Comparison of ENCODE assay signal across 8 mouse cellular contexts in the genomic region with DNA sequence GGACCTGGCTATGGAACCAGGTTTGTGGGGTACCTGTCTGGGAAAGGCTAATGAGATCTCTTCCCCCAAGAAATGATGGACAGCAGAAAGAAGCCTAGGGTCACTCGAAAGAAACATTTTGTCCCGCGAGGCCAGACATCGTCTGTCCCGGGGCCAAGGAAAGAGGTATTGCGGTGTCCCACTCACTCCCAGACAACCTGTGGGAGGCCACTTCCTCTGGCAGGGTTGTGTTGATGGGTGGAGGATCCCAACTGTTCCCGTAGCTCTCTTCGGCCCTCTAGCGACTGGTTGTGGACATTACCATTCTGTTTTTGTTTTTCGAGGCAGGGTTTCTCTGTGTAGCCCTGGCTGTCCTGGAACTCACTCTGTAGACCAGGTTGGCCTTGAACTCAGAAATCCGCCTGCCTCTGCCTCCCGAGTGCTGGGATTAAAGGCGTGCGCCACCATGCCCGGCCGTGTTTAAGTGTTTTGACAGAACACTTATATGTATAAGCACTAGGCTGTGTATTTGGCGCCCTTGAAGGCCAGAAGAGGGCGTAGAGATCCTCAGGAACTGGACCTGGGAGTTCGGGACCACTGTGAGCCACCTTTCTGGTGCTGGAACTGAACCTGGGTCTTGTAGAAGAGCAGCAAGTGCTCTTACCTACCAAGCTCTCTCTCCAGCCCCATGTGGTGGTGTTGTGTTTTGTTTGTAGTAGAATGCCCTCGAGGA. TPM values are rescaled to one million over a fixed set of nuclear protein-coding genes. Genes with fewer than 3 reads are reported as not detected.
DNase-seq lines count a peak whose midpoint lies in the region; ATAC-seq and TF ChIP-seq lines count a peak whose summit lies in the region.

No protein-coding gene starts in this region.

- peaks cover 15 to 35% of the 10 kb centered on the region in 2 experiments for H3K36me3 ChIP-seq in CH12.LX (replicated peaks in 1 of 2; ENCODE audit: control insufficient read depth in 1 of 2, insufficient read depth in 1 of 2, low read length in 1 of 2)
- H3K36me3 ChIP-seq in embryonic facial prominence, embryonic 12.5 days = peaks cover 28% of the 10 kb centered on the region
- H3K36me3 ChIP-seq in heart, embryonic 10.5 days = peaks cover 19% of the 10 kb centered on the region
- peaks cover 42% of the 10 kb centered on the region for H3K36me3 ChIP-seq in liver, embryonic 14.5 days (replicated peaks; ENCODE audit: control insufficient read depth, insufficient read depth, low read depth)
- H3K36me3 ChIP-seq in neural tube, embryonic 11.5 days (ENCODE audit: control insufficient read depth, insufficient read depth, low read length) = peaks cover 7% of the 10 kb centered on the region
- H3K36me3 ChIP-seq in testis, adult 2 months (ENCODE audit: control insufficient read depth, insufficient read depth, low read length) = peaks cover 2% of the 10 kb centered on the region; the same call in 1 of the 2 replicates

- peak; percentile 80 for DNase-seq in CH12.LX (ENCODE audit: extremely low read depth)
- DNase-seq in adrenal gland, postnatal 36 days = peak; percentile 61 to 77
- DNase-seq in heart, embryonic 10.5 days (ENCODE audit: low spot score) = peak; percentile 92
- peak; percentile 64 to 77 for DNase-seq in kidney, adult 8-10 months
- peak; percentile 83 to 92 (median 86) for DNase-seq in liver, embryonic 14.5 days (ENCODE audit: low read depth in 3 of 3, low spot score in 3 of 3)
- DNase-seq in neural tube, embryonic 11.5 days (ENCODE audit: low spot score) = peak; percentile 75

- peaks cover 5 to 32% of the 10 kb centered on the region in 2 experiments for H3K4me1 ChIP-seq in CH12.LX (ENCODE audit: control insufficient read depth in 1 of 2, insufficient read depth in 2 of 2)
- H3K4me1 ChIP-seq in embryonic facial prominence, embryonic 12.5 days = peaks cover 37% of the 10 kb centered on the region
- H3K4me1 ChIP-seq in heart, embryonic 10.5 days = peaks cover 80% of the 10 kb centered on the region
- H3K4me1 ChIP-seq in liver, embryonic 14.5 days (replicated peaks; ENCODE audit: control insufficient read depth in 2 of 2, insufficient read depth in 2 of 2, low read length in 1 of 2) = peaks cover 49 to 57% of the 10 kb centered on the region in 2 experiments
- H3K4me1 ChIP-seq in neural tube, embryonic 11.5 days (ENCODE audit: control insufficient read depth, insufficient read depth, low read length) = peaks cover 33% of the 10 kb centered on the region
- H3K4me1 ChIP-seq in testis, adult 2 months (ENCODE audit: control insufficient read depth, insufficient read depth, low read length) = peaks cover 26% of the 10 kb centered on the region

- 0 out of 2 replicates have a peak, but pooled peaks have one; percentile 10 for ATAC-seq in embryonic facial prominence, embryonic 12.5 days (ENCODE audit: insufficient number of reproducible peaks, insufficient read depth, low FRiP score, low TSS enrichment)
- ATAC-seq in liver, embryonic 14.5 days (ENCODE audit: insufficient read depth) = peak; percentile 78
- ATAC-seq in neural tube, embryonic 11.5 days (ENCODE audit: insufficient read depth, low FRiP score, low TSS enrichment) = 0 out of 2 replicates have a peak, but pooled peaks have one; percentile 27

- TF ChIP-seq RAD21 in CH12.LX (IDR thresholded peaks at IDR 0.05; ENCODE audit: low read depth, low read length) = peak; percentile 78

- TF ChIP-seq EP300 in CH12.LX (IDR thresholded peaks at IDR 0.05; ENCODE audit: low read length) = no peak
- TF ChIP-seq EP300 in liver, embryonic 14.5 days (IDR thresholded peaks at IDR 0.05; ENCODE audit: low read depth) = no peak

- no peaks in the 10 kb centered on the region for H3K79me2 ChIP-seq in CH12.LX (replicated peaks; ENCODE audit: control insufficient read depth, extremely low read depth, insufficient read depth, poor library complexity, severe bottlenecking)

- 0 out of 2 replicates have a peak, but pooled peaks have one; percentile 14 for TF ChIP-seq POLR2A in CH12.LX (IDR thresholded peaks at IDR 0.05; ENCODE audit: low read depth, low read length)
- no peak for TF ChIP-seq POLR2A in testis, adult 2 months (IDR thresholded peaks at IDR 0.05; ENCODE audit: control insufficient read depth, low read depth, low read length)

- TF ChIP-seq CTCF in CH12.LX (conservative IDR thresholded peaks at IDR 0.05 in 1 of 2, IDR thresholded peaks at IDR 0.05 in 1 of 2; ENCODE audit: low read depth in 2 of 2, low read length in 2 of 2) = peak; percentile 66 to 82
- TF ChIP-seq CTCF in liver, embryonic 14.5 days (IDR thresholded peaks at IDR 0.05; ENCODE audit: low read depth) = peak; percentile 93
- TF ChIP-seq CTCF in testis, adult 2 months (IDR thresholded peaks at IDR 0.05; ENCODE audit: control insufficient read depth, insufficient read depth, insufficient replicate concordance, low read depth, low read length) = peak; percentile 76; the same call in 1 of the 2 replicates

- H3K9ac ChIP-seq in CH12.LX (ENCODE audit: insufficient read depth, low read depth) = no peak overlapping the region
- peak overlapping the region; percentile 60; the same call in 1 of the 2 replicates for H3K9ac ChIP-seq in embryonic facial prominence, embryonic 12.5 days
- H3K9ac ChIP-seq in liver, embryonic 14.5 days (replicated peaks) = peak overlapping the region; percentile 90
- H3K9ac ChIP-seq in neural tube, embryonic 11.5 days (ENCODE audit: low read length) = no peak overlapping the region

- H3K27me3 ChIP-seq in CH12.LX (replicated peaks) = peaks cover 44% of the 10 kb centered on the region
- peaks cover 51% of the 10 kb centered on the region for H3K27me3 ChIP-seq in embryonic facial prominence, embryonic 12.5 days
- peaks cover 62% of the 10 kb centered on the region for H3K27me3 ChIP-seq in heart, embryonic 10.5 days (ENCODE audit: insufficient read depth, poor library complexity, severe bottlenecking)
- H3K27me3 ChIP-seq in liver, embryonic 14.5 days (ENCODE audit: control insufficient read depth, insufficient read depth, low read length) = peaks cover 24% of the 10 kb centered on the region
- peaks cover 46% of the 10 kb centered on the region for H3K27me3 ChIP-seq in neural tube, embryonic 11.5 days (ENCODE audit: control insufficient read depth, insufficient read depth, low read length)
- 0 out of 2 replicates have a peak, but pooled peaks cover 2% of the 10 kb centered on the region for H3K27me3 ChIP-seq in testis, adult 2 months (ENCODE audit: control insufficient read depth, insufficient read depth, low read length)

- H3K4me2 ChIP-seq in CH12.LX (ENCODE audit: insufficient read depth, low read depth, poor library complexity, severe bottlenecking) = peak overlapping the region; percentile 89
- peak overlapping the region; percentile 97 for H3K4me2 ChIP-seq in embryonic facial prominence, embryonic 12.5 days (replicated peaks)
- H3K4me2 ChIP-seq in liver, embryonic 14.5 days (ENCODE audit: low read depth) = peak overlapping the region; percentile 99
- peak overlapping the region; percentile 83 for H3K4me2 ChIP-seq in neural tube, embryonic 11.5 days (ENCODE audit: low read depth)

- no peaks in the 10 kb centered on the region for H3K9me3 ChIP-seq in CH12.LX (replicated peaks; ENCODE audit: low read length)
- no peaks in the 10 kb centered on the region for H3K9me3 ChIP-seq in embryonic facial prominence, embryonic 12.5 days
- H3K9me3 ChIP-seq in heart, embryonic 10.5 days = no peaks in the 10 kb centered on the region
- no peaks in the 10 kb centered on the region for H3K9me3 ChIP-seq in liver, embryonic 14.5 days (ENCODE audit: control insufficient read depth, low read length)
- no peaks in the 10 kb centered on the region for H3K9me3 ChIP-seq in neural tube, embryonic 11.5 days (ENCODE audit: control insufficient read depth, low read length)

- peak overlapping the region in 1 of 3 experiments; percentile 61 for H3K4me3 ChIP-seq in CH12.LX (replicated peaks in 1 of 3; ENCODE audit: low read depth in 2 of 3, low read length in 2 of 3, poor library complexity in 1 of 3)
- peak overlapping the region; percentile 55 for H3K4me3 ChIP-seq in embryonic facial prominence, embryonic 12.5 days
- H3K4me3 ChIP-seq in heart, embryonic 10.5 days = peak overlapping the region; percentile 72
- peak overlapping the region; percentile 68 to 73 for H3K4me3 ChIP-seq in liver, embryonic 14.5 days (ENCODE audit: insufficient read depth in 1 of 2, low read depth in 2 of 2, low read length in 2 of 2)
- H3K4me3 ChIP-seq in neural tube, embryonic 11.5 days (ENCODE audit: low read depth, low read length) = peak overlapping the region; percentile 46; the same call in 1 of the 2 replicates
- peak overlapping the region; percentile 67 for H3K4me3 ChIP-seq in testis, adult 2 months (ENCODE audit: control insufficient read depth, low read depth, low read length)

- WGBS in embryonic facial prominence, embryonic 12.5 days = 17% methylated on average over 20 of the region's 20 CpGs
- 17% methylated on average over 20 of the region's 20 CpGs for WGBS in heart, embryonic 10.5 days
- 10% methylated on average over 20 of the region's 20 CpGs for WGBS in liver, embryonic 14.5 days (ENCODE audit: insufficient replicate concordance)
- 21% methylated on average over 20 of the region's 20 CpGs for WGBS in neural tube, embryonic 11.5 days

- dilution Hi-C loops in CH12.LX (cut with MboI; ENCODE audit: extremely low pct_ligation_motif_present, extremely low pct_unique_long_range_greater_than_20kb, low sequenced_read_pairs) = no loop called here

- no peak overlapping the region for H3K27ac ChIP-seq in CH12.LX (ENCODE audit: insufficient read depth, low read depth)
- H3K27ac ChIP-seq in embryonic facial prominence, embryonic 12.5 days = no peak overlapping the region
- peak overlapping the region; percentile 65; the same call in 1 of the 2 replicates for H3K27ac ChIP-seq in heart, embryonic 10.5 days
- H3K27ac ChIP-seq in liver, embryonic 14.5 days = peak overlapping the region; percentile 98
- no peak overlapping the region for H3K27ac ChIP-seq in neural tube, embryonic 11.5 days (ENCODE audit: low read depth, low read length)
- H3K27ac ChIP-seq in testis, adult 2 months (ENCODE audit: control insufficient read depth, insufficient read depth, low read depth, low read length) = no peak overlapping the region

- in situ Hi-C loops in CH12.LX (cut with MboI; ENCODE audit: low pct_ligation_motif_present, low pct_unique_long_range_greater_than_20kb, low sequenced_read_pairs) = loop anchor here (5.0 to 10.0 kb wide), 2 partner anchors 37 to 210 kb away; no protein-coding TSS in a partner anchor

RNA-seq across cellular contexts. Expression of a gene that starts 3.6 kb away (rescaled TPM):
- total RNA-seq in CH12.LX (2012; rRNA removed) (0.84 and 2.1 TPM in 2 replicates), CH12.LX (2014; rRNA removed) (0.20 and 0.89 TPM in 2 replicates)
- polyA plus RNA-seq in CH12.LX (2012; ENCODE audit: insufficient read length, low read depth) = 0.26 and 0.50 TPM in 2 replicates
- total RNA-seq in adrenal gland, postnatal 36 days (2021) = 1 to 10 TPM; 1.7 to 3.4 TPM
- 6.9 and 8.3 TPM in 2 replicates for polyA plus RNA-seq in embryonic facial prominence, embryonic 12.5 days (2016; fragmentation: Nextera tagmentation; extraction: Ambion mirVana)
- polyA plus RNA-seq in heart, embryonic 10.5 days (2016; fragmentation: Nextera tagmentation; extraction: Ambion mirVana) = 2.3 and 2.7 TPM in 2 replicates
- polyA plus RNA-seq in liver, embryonic 14.5 days (2012; rRNA removed) = 23.0 and 24.1 TPM in 2 replicates
- polyA plus RNA-seq in liver, embryonic 14.5 days (2014; fragmentation: Nextera tagmentation; extraction: Ambion mirVana) = 26.8 and 32.2 TPM in 2 replicates
- polyA plus RNA-seq in neural tube, embryonic 11.5 days (2014; fragmentation: Nextera tagmentation; extraction: Ambion mirVana) = 9.9 and 10.9 TPM in 2 replicates
- polyA plus RNA-seq in testis, adult 2 months (2012; rRNA removed) = 3.3 and 4.2 TPM in 2 replicates

RNA-seq across cellular contexts. Expression of a gene that starts 40.3 kb away (rescaled TPM):
- total RNA-seq in CH12.LX (2012; rRNA removed) (114 and 118 TPM in 2 replicates), CH12.LX (2014; rRNA removed) (79.8 and 93.5 TPM in 2 replicates)
- polyA plus RNA-seq in CH12.LX (2012; ENCODE audit: insufficient read length, low read depth) = 112 and 114 TPM in 2 replicates
- 10 to 100 TPM; 84.6 to 87.0 TPM for total RNA-seq in adrenal gland, postnatal 36 days (2021)
- polyA plus RNA-seq in embryonic facial prominence, embryonic 12.5 days (2016; fragmentation: Nextera tagmentation; extraction: Ambion mirVana) = 197 and 211 TPM in 2 replicates
- polyA plus RNA-seq in heart, embryonic 10.5 days (2016; fragmentation: Nextera tagmentation; extraction: Ambion mirVana) = 120 and 142 TPM in 2 replicates
- polyA plus RNA-seq in liver, embryonic 14.5 days (2012; rRNA removed) = 19.2 and 22.2 TPM in 2 replicates
- polyA plus RNA-seq in liver, embryonic 14.5 days (2014; fragmentation: Nextera tagmentation; extraction: Ambion mirVana) = 38.4 and 40.4 TPM in 2 replicates
- 212 and 222 TPM in 2 replicates for polyA plus RNA-seq in neural tube, embryonic 11.5 days (2014; fragmentation: Nextera tagmentation; extraction: Ambion mirVana)
- polyA plus RNA-seq in testis, adult 2 months (2012; rRNA removed) = 58.2 and 59.0 TPM in 2 replicates

RNA-seq across cellular contexts. Expression of a gene that starts 46.9 kb away (rescaled TPM):
- total RNA-seq in CH12.LX (2012; rRNA removed) (37.6 and 42.8 TPM in 2 replicates), CH12.LX (2014; rRNA removed) (12.6 and 12.7 TPM in 2 replicates)
- polyA plus RNA-seq in CH12.LX (2012; ENCODE audit: insufficient read length, low read depth) = 50.5 and 61.7 TPM in 2 replicates
- total RNA-seq in adrenal gland, postnatal 36 days (2021) = 10 to 100 TPM; 26.6 to 29.3 TPM
- 19.9 and 26.4 TPM in 2 replicates for polyA plus RNA-seq in embryonic facial prominence, embryonic 12.5 days (2016; fragmentation: Nextera tagmentation; extraction: Ambion mirVana)
- polyA plus RNA-seq in heart, embryonic 10.5 days (2016; fragmentation: Nextera tagmentation; extraction: Ambion mirVana) = 8.5 and 10.3 TPM in 2 replicates
- 33.8 and 34.0 TPM in 2 replicates for polyA plus RNA-seq in liver, embryonic 14.5 days (2012; rRNA removed)
- 25.9 and 32.3 TPM in 2 replicates for polyA plus RNA-seq in liver, embryonic 14.5 days (2014; fragmentation: Nextera tagmentation; extraction: Ambion mirVana)
- 28.8 and 29.1 TPM in 2 replicates for polyA plus RNA-seq in neural tube, embryonic 11.5 days (2014; fragmentation: Nextera tagmentation; extraction: Ambion mirVana)
- polyA plus RNA-seq in testis, adult 2 months (2012; rRNA removed) = 31.6 and 34.8 TPM in 2 replicates

RNA-seq across cellular contexts. Expression of a gene that starts 51.9 kb away (rescaled TPM):
- total RNA-seq in CH12.LX (2012; rRNA removed) (not detected in 2 replicates), CH12.LX (2014; rRNA removed) (not detected in 2 replicates)
- not detected in 2 replicates for polyA plus RNA-seq in CH12.LX (2012; ENCODE audit: insufficient read length, low read depth)
- not detected for total RNA-seq in adrenal gland, postnatal 36 days (2021)
- polyA plus RNA-seq in embryonic facial prominence, embryonic 12.5 days (2016; fragmentation: Nextera tagmentation; extraction: Ambion mirVana) = not detected in 2 replicates
- not detected in 2 replicates for polyA plus RNA-seq in heart, embryonic 10.5 days (2016; fragmentation: Nextera tagmentation; extraction: Ambion mirVana)
- not detected in 2 replicates for polyA plus RNA-seq in liver, embryonic 14.5 days (2012; rRNA removed)
- not detected in 2 replicates for polyA plus RNA-seq in liver, embryonic 14.5 days (2014; fragmentation: Nextera tagmentation; extraction: Ambion mirVana)
- polyA plus RNA-seq in neural tube, embryonic 11.5 days (2014; fragmentation: Nextera tagmentation; extraction: Ambion mirVana) = not detected in 2 replicates
- polyA plus RNA-seq in testis, adult 2 months (2012; rRNA removed) = 0.23 and 0.45 TPM in 2 replicates

Comparison
In these comparisons a context has a peak if more than half of its experiments do, and no peak if none do; other contexts are left out.
1. H3K27ac ChIP-seq: peak in heart, embryonic 10.5 days (single experiment) and liver, embryonic 14.5 days (single experiment); none in CH12.LX (single experiment), embryonic facial prominence, embryonic 12.5 days (single experiment), neural tube, embryonic 11.5 days (single experiment) and testis, adult 2 months (single experiment).
2. H3K9ac ChIP-seq: peak in embryonic facial prominence, embryonic 12.5 days (single experiment) and liver, embryonic 14.5 days (single experiment); none in CH12.LX (single experiment) and neural tube, embryonic 11.5 days (single experiment).
3. ATAC-seq: peak in every context shown above with its lines; median percentile 78 in liver, embryonic 14.5 days; 27 in neural tube, embryonic 11.5 days; 10 in embryonic facial prominence, embryonic 12.5 days.
4. Peak in every context shown above with its lines, with median percentiles within 50 percentile points of each other: DNase-seq, H3K4me2 ChIP-seq and CTCF ChIP-seq.